Mouse (Mus musculus): ENCODE data around the gene Igsf3. TPM values are rescaled to one million over a fixed set of nuclear protein-coding genes. Genes with fewer than 3 reads are reported as not detected.

Igsf3 gene
- total and polyA plus RNA-seq, 3 experiments = 0.54 to 1.0 (median 0.59) TPM

- dilution Hi-C loops (cut with MboI; ENCODE audit: extremely low pct_ligation_motif_present, extremely low pct_unique_long_range_greater_than_20kb, low sequenced_read_pairs) (no loop called here), in situ Hi-C loops (cut with MboI; ENCODE audit: low pct_ligation_motif_present, low pct_unique_long_range_greater_than_20kb, low sequenced_read_pairs) (loop anchor here (5.0 kb wide), 1 partner anchor 300 kb away; no protein-coding TSS in a partner anchor)
- Histone ChIP-seq H3K27ac (ENCODE audit: insufficient read depth, low read depth) (no peak overlapping the region), H3K9me3 (replicated peaks; ENCODE audit: low read length) (no peaks in the 10 kb centered on the region), H3K36me3 (replicated peaks in 1 of 2; ENCODE audit: control insufficient read depth in 1 of 2, insufficient read depth in 1 of 2, low read length in 1 of 2) (no peaks in the 10 kb centered on the region), H3K27me3 (replicated peaks) (no peaks in the 10 kb centered on the region), H3K79me2 (replicated peaks; ENCODE audit: control insufficient read depth, extremely low read depth, insufficient read depth, poor library complexity, severe bottlenecking) (no peaks in the 10 kb centered on the region), H3K9ac (ENCODE audit: insufficient read depth, low read depth) (no peak overlapping the region), H3K4me1 (ENCODE audit: control insufficient read depth in 1 of 2, insufficient read depth in 2 of 2) (peaks cover 0 to 7% of the 10 kb centered on the region in 2 experiments; a peak in 2 of 4 replicates), H3K4me3 (replicated peaks in 1 of 3; ENCODE audit: low read depth in 2 of 3, low read length in 2 of 3, poor library complexity in 1 of 3) (no peak overlapping the region), H3K4me2 (ENCODE audit: insufficient read depth, low read depth, poor library complexity, severe bottlenecking) (no peak overlapping the region)
- DNase-seq (ENCODE audit: extremely low read depth) = no peak
- no peak for TF ChIP-seq MAFK (IDR thresholded peaks at IDR 0.05; ENCODE audit: insufficient replicate concordance, low read length)
- TF ChIP-seq USF2 (conservative IDR thresholded peaks at IDR 0.05; ENCODE audit: low read depth, low read length) = no peak
- TF ChIP-seq GABPA (IDR thresholded peaks at IDR 0.05; ENCODE audit: insufficient replicate concordance, low read depth, low read length) = no peak
- no peak for TF ChIP-seq MEF2A (IDR thresholded peaks at IDR 0.05; ENCODE audit: borderline replicate concordance, low read depth, low read length)
- no peak for TF ChIP-seq MYC (IDR thresholded peaks at IDR 0.05; ENCODE audit: low read depth, low read length)
- TF ChIP-seq CHD1 (IDR thresholded peaks at IDR 0.05; ENCODE audit: low read depth, low read length) = no peak
- no peak for TF ChIP-seq ZKSCAN1 (IDR thresholded peaks at IDR 0.05; ENCODE audit: borderline replicate concordance, low read depth, low read length)
- no peak for TF ChIP-seq NRF1 (IDR thresholded peaks at IDR 0.05; ENCODE audit: low read depth, low read length)
- TF ChIP-seq MXI1 (IDR thresholded peaks at IDR 0.05; ENCODE audit: low read depth, low read length) = no peak
- TF ChIP-seq TCF12 (IDR thresholded peaks at IDR 0.05; ENCODE audit: low read depth, low read length) = no peak
- no peak for TF ChIP-seq MAX (IDR thresholded peaks at IDR 0.05; ENCODE audit: low read length)
- no peak for TF ChIP-seq SMC3 (IDR thresholded peaks at IDR 0.05; ENCODE audit: low read depth, low read length)
- TF ChIP-seq MAZ (IDR thresholded peaks at IDR 0.05; ENCODE audit: low read depth, low read length) = no peak
- no peak for TF ChIP-seq POLR2A (IDR thresholded peaks at IDR 0.05; ENCODE audit: low read depth, low read length)
These were observed 130.9 kb downstream of the Igsf3 start for GRCm38 (mm10) chr3:101507766-101508165.

- in situ Hi-C loops (cut with MboI; ENCODE audit: low pct_ligation_motif_present, low pct_unique_long_range_greater_than_20kb, low sequenced_read_pairs) = loop anchor here (5.0 kb wide), 1 partner anchor 297 kb away; no protein-coding TSS in a partner anchor
- no peak overlapping the region for H3K4me3 ChIP-seq (replicated peaks in 1 of 3; ENCODE audit: low read depth in 2 of 3, low read length in 2 of 3, poor library complexity in 1 of 3)
- H3K27me3 ChIP-seq (replicated peaks) = no peaks in the 10 kb centered on the region
- no peaks in the 10 kb centered on the region for H3K36me3 ChIP-seq (replicated peaks in 1 of 2; ENCODE audit: control insufficient read depth in 1 of 2, insufficient read depth in 1 of 2, low read length in 1 of 2)
- dilution Hi-C loops (cut with MboI; ENCODE audit: extremely low pct_ligation_motif_present, extremely low pct_unique_long_range_greater_than_20kb, low sequenced_read_pairs) = no loop called here
- no peaks in the 10 kb centered on the region for H3K9me3 ChIP-seq (replicated peaks; ENCODE audit: low read length)
- no peak for DNase-seq (ENCODE audit: extremely low read depth)
- no peak overlapping the region for H3K4me2 ChIP-seq (ENCODE audit: insufficient read depth, low read depth, poor library complexity, severe bottlenecking)
- no peak for TF ChIP-seq SMC3 (IDR thresholded peaks at IDR 0.05; ENCODE audit: low read depth, low read length)
- TF ChIP-seq MEF2A (IDR thresholded peaks at IDR 0.05; ENCODE audit: borderline replicate concordance, low read depth, low read length) = no peak
- TF ChIP-seq JUND (conservative IDR thresholded peaks at IDR 0.05; ENCODE audit: low read depth, low read length) = no peak
- no peak for TF ChIP-seq POLR2A (IDR thresholded peaks at IDR 0.05; ENCODE audit: low read depth, low read length)
- no peak for TF ChIP-seq ZKSCAN1 (IDR thresholded peaks at IDR 0.05; ENCODE audit: borderline replicate concordance, low read depth, low read length)
- TF ChIP-seq CHD2 (IDR thresholded peaks at IDR 0.05; ENCODE audit: low read length) = no peak
- no peak for TF ChIP-seq RAD21 (IDR thresholded peaks at IDR 0.05; ENCODE audit: low read depth, low read length)
- no peak for TF ChIP-seq IRF4 (IDR thresholded peaks at IDR 0.05; ENCODE audit: low read depth, low read length)
- TF ChIP-seq SIN3A (IDR thresholded peaks at IDR 0.05; ENCODE audit: low read length) = no peak
- TF ChIP-seq GABPA (IDR thresholded peaks at IDR 0.05; ENCODE audit: insufficient replicate concordance, low read depth, low read length) = no peak
- no peak for TF ChIP-seq BHLHE40 (IDR thresholded peaks at IDR 0.05; ENCODE audit: low read depth, low read length)
- no peak for TF ChIP-seq MYC (IDR thresholded peaks at IDR 0.05; ENCODE audit: low read depth, low read length)
- no peak for TF ChIP-seq EP300 (IDR thresholded peaks at IDR 0.05; ENCODE audit: low read length)
- H3K4me1 ChIP-seq (ENCODE audit: control insufficient read depth in 1 of 2, insufficient read depth in 2 of 2) = peaks cover 0 to 7% of the 10 kb centered on the region in 2 experiments; a peak in 2 of 4 replicates
- H3K9ac ChIP-seq (ENCODE audit: insufficient read depth, low read depth) = no peak overlapping the region
- H3K79me2 ChIP-seq (replicated peaks; ENCODE audit: control insufficient read depth, extremely low read depth, insufficient read depth, poor library complexity, severe bottlenecking) = no peaks in the 10 kb centered on the region
- no peak overlapping the region for H3K27ac ChIP-seq (ENCODE audit: insufficient read depth, low read depth)
These were observed 133.0 kb downstream of the Igsf3 start for GRCm38 (mm10) chr3:101509707-101510544.
